Mouse (Mus musculus) heart, adult 2 months (tissue): ENCODE measurements around the gene Cox20. TPM values are rescaled to one million over a fixed set of nuclear protein-coding genes. Genes with fewer than 3 reads are reported as not detected.

ENCODE experiments used
- DNase-seq, 2 experiments: peaks; one replicate each; pipeline ENCODE4 v3.0.0; 2021
- H3K27ac ChIP-seq: fragments of 200-600 bp; 2 replicates; pipeline ENCODE4 v1.8.1; 2022
- H3K27me3 ChIP-seq: fragments of 200-500 bp; 2 replicates; pipeline ENCODE4 v1.6.1; 2012; ENCODE audit warnings: mild to moderate bottlenecking, low read length, inconsistent platforms, mixed read lengths; ENCODE audit not compliant: control insufficient read depth, insufficient read depth
- H3K36me3 ChIP-seq: fragments of 200-500 bp; 2 replicates; pipeline ENCODE4 v1.6.1; 2012; ENCODE audit warnings: low read length, inconsistent platforms; ENCODE audit not compliant: control insufficient read depth, insufficient read depth
- H3K4me1 ChIP-seq: fragments of 200-500 bp; 2 replicates; pipeline ENCODE4 v1.6.1; 2011; ENCODE audit warnings: low read length; ENCODE audit not compliant: control insufficient read depth, insufficient read depth
- H3K4me3 ChIP-seq: fragments of 200-600 bp; 2 replicates; pipeline ENCODE4 v1.8.1; 2022
- H3K79me2 ChIP-seq: fragments of 200-500 bp; replicated peaks from 2 replicates; pipeline ENCODE4 v1.6.1; 2012; ENCODE audit warnings: mild to moderate bottlenecking, inconsistent platforms, low read length, moderate library complexity, mixed read lengths; ENCODE audit not compliant: control insufficient read depth, insufficient read depth
- H3K9ac ChIP-seq: fragments of 200-500 bp; 2 replicates; pipeline ENCODE4 v1.6.1; 2012; ENCODE audit warnings: low read depth, mild to moderate bottlenecking, control low read depth, inconsistent platforms, low read length, mixed read lengths
- CTCF ChIP-seq: fragments of 200-600 bp; IDR thresholded peaks from 2 replicates; pipeline ENCODE4 v1.8.1; 2022; ENCODE audit warnings: antibody characterized with exemption, mild to moderate bottlenecking, moderate library complexity
- EP300 ChIP-seq: fragments of 200-500 bp; IDR thresholded peaks from 2 replicates; pipeline ENCODE4 v1.6.1; 2011; ENCODE audit warnings: low read depth, low read length, control low read depth; ENCODE audit not compliant: insufficient read depth
- POLR2A ChIP-seq: fragments of 200-500 bp; IDR thresholded peaks from 2 replicates; pipeline ENCODE4 v1.6.1; 2011; ENCODE audit warnings: mild to moderate bottlenecking, low read depth, low read length, control low read depth; ENCODE audit not compliant: insufficient read depth
- WGBS: fragments of 180-500 bp; shearing (Covaris S2); methylation state at CpG from one replicate; pipeline ENCODE4 v1.1.7; 2018; 5-methylcytosine and 5-hydroxymethylcytosine counted together
- intact Hi-C: fragments of 180-260 bp; cut with DNase I; formaldehyde crosslinking; loops from one replicate; pipeline ENCODE4 v1.15.1; 2025
- polyA plus RNA-seq: library from polyadenylated mRNA; depleted of rRNA; stranded (reverse); fragments of >200 nt; gene quantifications from 2 replicates; pipeline ENCODE4 v1.2.3, GENCODE M21; 2012
- total RNA-seq, 2 experiments: library from RNA; stranded (reverse); gene quantifications; 2 replicates each; pipeline ENCODE4 v1.2.3; 2021

The Cox20 gene
- total and polyA plus RNA-seq, 3 experiments, result 54.7 to 105 (median 102) TPM

GRCm38 (mm10) chr1:178354576-178354975 lies 35.6 kb downstream of the Cox20 start:
- no peak overlapping the region for H3K9ac ChIP-seq
- H3K27ac ChIP-seq, result no peak overlapping the region
- H3K27me3 ChIP-seq, result no peaks in the 10 kb centered on the region
- intact Hi-C loops, result no loop called here
- H3K4me3 ChIP-seq, result no peak overlapping the region
- H3K36me3 ChIP-seq, result no peaks in the 10 kb centered on the region
- DNase-seq, result no peak
- no peaks in the 10 kb centered on the region for H3K79me2 ChIP-seq
- H3K4me1 ChIP-seq, result peaks cover 4% of the 10 kb centered on the region
- TF ChIP-seq EP300 (no peak), CTCF (no peak), POLR2A (no peak)
- 68% methylated on average over 3 of the region's 3 CpGs for WGBS

GRCm38 (mm10) chr1:178357776-178358710 lies 39.1 kb downstream of the Cox20 start:
- 41% methylated on average over 12 of the region's 12 CpGs for WGBS
- TF ChIP-seq POLR2A (no peak), CTCF (no peak), EP300 (no peak)

GRCm38 (mm10) chr1:178360264-178360663 lies 41.3 kb downstream of the Cox20 start:
- no peak for TF ChIP-seq CTCF
- no peak for TF ChIP-seq EP300
- no peak for TF ChIP-seq POLR2A
- no peak for DNase-seq
- H3K36me3 ChIP-seq, result no peaks in the 10 kb centered on the region
- H3K4me1 ChIP-seq, result peaks cover 4% of the 10 kb centered on the region
- H3K79me2 ChIP-seq, result no peaks in the 10 kb centered on the region
- no peak overlapping the region for H3K4me3 ChIP-seq
- no peaks in the 10 kb centered on the region for H3K27me3 ChIP-seq
- 88% methylated on average over 11 of the region's 11 CpGs for WGBS
- no peak overlapping the region for H3K27ac ChIP-seq
- no peak overlapping the region for H3K9ac ChIP-seq
- intact Hi-C loops, result no loop called here

More at GRCm38 (mm10) chr1:178357776-178358710, 39.1 kb downstream of the Cox20 start:
- intact Hi-C loops, result no loop called here
- H3K9ac ChIP-seq, result no peak overlapping the region
- no peaks in the 10 kb centered on the region for H3K27me3 ChIP-seq
- H3K36me3 ChIP-seq, result no peaks in the 10 kb centered on the region
- H3K79me2 ChIP-seq, result no peaks in the 10 kb centered on the region
- H3K4me3 ChIP-seq, result no peak overlapping the region
- peak overlapping the region; percentile 58 for H3K27ac ChIP-seq
- H3K4me1 ChIP-seq, result peaks cover 4% of the 10 kb centered on the region
- peak; percentile 35 to 37 for DNase-seq

GRCm38 (mm10) chr1:178360702-178361101 lies 41.8 kb downstream of the Cox20 start:
- H3K27me3 ChIP-seq, result no peaks in the 10 kb centered on the region
- no peaks in the 10 kb centered on the region for H3K36me3 ChIP-seq
- intact Hi-C loops, result no loop called here
- peaks cover 4% of the 10 kb centered on the region for H3K4me1 ChIP-seq
- TF ChIP-seq EP300 (no peak), POLR2A (no peak), CTCF (peak; percentile 41)
- 81% methylated on average over 2 of the region's 2 CpGs for WGBS
- no peak overlapping the region for H3K9ac ChIP-seq
- H3K27ac ChIP-seq, result no peak overlapping the region
- no peak overlapping the region for H3K4me3 ChIP-seq
- H3K79me2 ChIP-seq, result no peaks in the 10 kb centered on the region
- no peak for DNase-seq

- DNase-seq, result no peak
- Histone ChIP-seq H3K4me1 (peaks cover 5% of the 10 kb centered on the region), H3K9ac (no peak overlapping the region), H3K4me3 (no peak overlapping the region), H3K79me2 (no peaks in the 10 kb centered on the region), H3K27me3 (no peaks in the 10 kb centered on the region), H3K36me3 (peaks cover 5% of the 10 kb centered on the region), H3K27ac (no peak overlapping the region)
- no peak for TF ChIP-seq POLR2A
- no peak for TF ChIP-seq CTCF
- WGBS, result 90% methylated on average over 6 of the region's 6 CpGs
- intact Hi-C loops, result no loop called here
Observed at GRCm38 (mm10) chr1:178365171-178365570, 46.2 kb downstream of the Cox20 start.

GRCm38 (mm10) chr1:178368121-178368520 lies 49.2 kb downstream of the Cox20 start:
- Histone ChIP-seq H3K9ac (no peak overlapping the region), H3K79me2 (no peaks in the 10 kb centered on the region), H3K4me3 (peak overlapping the region; percentile 62; the same call in 1 of the 2 replicates), H3K27ac (peak overlapping the region; percentile 90), H3K27me3 (no peaks in the 10 kb centered on the region), H3K36me3 (peaks cover 5% of the 10 kb centered on the region), H3K4me1 (peaks cover 5% of the 10 kb centered on the region)
- TF ChIP-seq POLR2A (no peak), EP300 (no peak)
- WGBS, result 53% methylated on average over 6 of the region's 6 CpGs
- intact Hi-C loops, result loop anchor here (2.0 kb wide), 1 partner anchor 31 kb away; the partner anchor contains the start of gene Hnrnpu
- no peak for DNase-seq
